Mouse (Mus musculus) thymus, adult 2 months (tissue): ENCODE measurements at regions not wholly inside any gene's neighbourhood (a gene's known extent, or its start where the extent isn't known, plus 50 kb on each side); places are given as distances from the start of the nearest gene placed in this dataset.
"Not testable (repeated sequence)": the region's sequence is repeated elsewhere in the genome, so short reads cannot be mapped to it uniquely, and the experiment has no call there.

ENCODE experiments used
- DNase-seq: peaks from one replicate; pipeline ENCODE4 v3.0.0; 2021
- H3K27ac ChIP-seq: fragments of 200-500 bp; 2 replicates; pipeline ENCODE4 v1.5.1; 2012; ENCODE audit warnings: low read length, control low read depth; ENCODE audit not compliant: control insufficient read depth, insufficient read depth
- H3K27me3 ChIP-seq: fragments of 200-500 bp; 2 replicates; pipeline ENCODE4 v1.6.1; 2012; ENCODE audit warnings: mild to moderate bottlenecking, low read length, moderate library complexity, mixed read lengths; ENCODE audit not compliant: control insufficient read depth, insufficient read depth
- H3K36me3 ChIP-seq: fragments of 200-500 bp; 2 replicates; pipeline ENCODE4 v1.6.1; 2012; ENCODE audit warnings: mild to moderate bottlenecking, low read length, moderate library complexity; ENCODE audit not compliant: control insufficient read depth, insufficient read depth
- H3K4me1 ChIP-seq: fragments of 200-500 bp; replicated peaks from 2 replicates; pipeline ENCODE4 v1.6.1; 2012; ENCODE audit warnings: low read length; ENCODE audit not compliant: control insufficient read depth, insufficient read depth
- H3K4me3 ChIP-seq: fragments of 200-500 bp; 2 replicates; pipeline ENCODE4 v1.5.1; 2012; ENCODE audit warnings: mild to moderate bottlenecking, low read length, control low read depth, moderate library complexity; ENCODE audit not compliant: control insufficient read depth, insufficient read depth
- CTCF ChIP-seq: fragments of 200-500 bp; IDR thresholded peaks from 2 replicates; pipeline ENCODE4 v1.5.1; 2012; ENCODE audit warnings: mild to moderate bottlenecking, control low read depth, low read length, moderate library complexity, borderline replicate concordance; ENCODE audit not compliant: control insufficient read depth, poor library complexity, insufficient read depth; ENCODE audit errors: extremely low read depth
- POLR2A ChIP-seq: fragments of 200-500 bp; IDR thresholded peaks from 2 replicates; pipeline ENCODE4 v1.6.1; 2012; ENCODE audit warnings: mild to moderate bottlenecking, low read length, control low read depth, moderate library complexity; ENCODE audit not compliant: control insufficient read depth, poor library complexity, insufficient read depth; ENCODE audit errors: extremely low read depth
- WGBS: fragments of 180-500 bp; shearing (Covaris S2); methylation state at CpG from one replicate; pipeline ENCODE4 v1.1.7; 2018; 5-methylcytosine and 5-hydroxymethylcytosine counted together

- not testable (repeated sequence) for H3K27me3 ChIP-seq, H3K27ac ChIP-seq, DNase-seq, H3K36me3 ChIP-seq, H3K4me1 ChIP-seq, H3K4me3 ChIP-seq
- WGBS = 93% methylated on average over 3 of the region's 3 CpGs
Observed at GRCm38 (mm10) chr19:8496561-8496960, 91.7 kb upstream of the Slc22a30 start.

- 92% methylated on average over 2 of the region's 2 CpGs for WGBS
- not testable (repeated sequence) for H3K27me3 ChIP-seq, H3K4me3 ChIP-seq, H3K27ac ChIP-seq, H3K4me1 ChIP-seq, H3K36me3 ChIP-seq, DNase-seq
Observed at GRCm38 (mm10) chr19:8497526-8497925, 92.6 kb upstream of the Slc22a30 start.

DNA sequence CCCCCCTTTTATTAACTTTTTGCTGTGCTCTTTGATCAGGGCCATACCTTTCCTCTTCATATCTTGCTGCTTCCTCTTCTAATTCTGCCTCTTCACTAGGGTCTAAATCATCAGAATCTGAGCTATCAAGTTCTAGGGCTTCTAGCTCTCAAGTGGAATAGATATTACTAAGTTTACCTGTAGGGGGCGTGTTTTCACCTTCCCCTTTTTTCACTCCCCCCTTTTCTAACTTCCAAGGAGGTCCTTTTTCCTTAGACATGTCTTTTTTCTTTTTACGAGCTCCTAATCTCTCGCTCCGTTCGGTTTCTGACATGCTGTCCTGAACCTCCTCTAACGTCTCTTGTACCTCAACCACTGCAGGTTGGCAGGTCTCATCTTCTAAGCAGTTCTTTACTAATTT, 73.3 kb upstream of the Slc22a8 start:
- peak overlapping the region; percentile 83; the same call in 1 of the 2 replicates for H3K27ac ChIP-seq
- not testable (repeated sequence) for H3K4me1 ChIP-seq, H3K27me3 ChIP-seq, H3K36me3 ChIP-seq, H3K4me3 ChIP-seq
- WGBS = 49% methylated on average over 6 of the region's 6 CpGs
- DNase-seq = peak; percentile 14

- no peaks in the 10 kb centered on the region; the same call in 1 of the 2 replicates for H3K4me1 ChIP-seq
- peak; percentile 41; the same call in 1 of the 2 replicates for TF ChIP-seq POLR2A
- TF ChIP-seq CTCF = no peak
- peak overlapping the region; percentile 83 for H3K27ac ChIP-seq
- H3K27me3 ChIP-seq = no peaks in the 10 kb centered on the region
- peak overlapping the region; percentile 16 for H3K4me3 ChIP-seq
- 2% methylated on average over 11 of the region's 11 CpGs for WGBS
- no peaks in the 10 kb centered on the region for H3K36me3 ChIP-seq
- peak; percentile 63 for DNase-seq
Observed at GRCm38 (mm10) chr19:8518273-8518672, 72.8 kb upstream of the Slc22a8 start.

GRCm38 (mm10) chr19:8518933-8519332, 72.1 kb upstream of the Slc22a8 start:
- not testable (repeated sequence) for H3K27me3 ChIP-seq, H3K36me3 ChIP-seq, H3K4me1 ChIP-seq
- peak overlapping the region; percentile 83 for H3K27ac ChIP-seq
- 47% methylated on average over 7 of the region's 7 CpGs for WGBS
- peak; percentile 29 for DNase-seq
- peak overlapping the region; percentile 16 for H3K4me3 ChIP-seq

GRCm38 (mm10) chr19:8534597-8534996, 56.5 kb upstream of the Slc22a8 start:
- no peaks in the 10 kb centered on the region for H3K36me3 ChIP-seq
- H3K4me3 ChIP-seq = no peak overlapping the region
- no peaks in the 10 kb centered on the region for H3K27me3 ChIP-seq
- 85% methylated on average over 3 of the region's 3 CpGs for WGBS
- H3K4me1 ChIP-seq = no peaks in the 10 kb centered on the region
- no peak for DNase-seq
- TF ChIP-seq POLR2A (no peak), CTCF (no peak)
- no peak overlapping the region for H3K27ac ChIP-seq

- no peak for TF ChIP-seq CTCF
- TF ChIP-seq POLR2A = no peak
- Histone ChIP-seq H3K27ac (no peak overlapping the region), H3K36me3 (no peaks in the 10 kb centered on the region), H3K27me3 (no peaks in the 10 kb centered on the region), H3K4me1 (no peaks in the 10 kb centered on the region), H3K4me3 (no peak overlapping the region)
- DNase-seq = no peak
- WGBS = 65% methylated on average over 2 of the region's 2 CpGs
Observed at GRCm38 (mm10) chr19:8536085-8536484, 55.0 kb upstream of the Slc22a8 start.
